Mouse (Mus musculus) hindbrain, embryonic 14.5 days (tissue): ENCODE measurements around the gene Rarb. TPM values are rescaled to one million over a fixed set of nuclear protein-coding genes. Genes with fewer than 3 reads are reported as not detected.
A peak's percentile ranks its signal among the peaks of the same experiment; 100 is the strongest.

Source experiments
- ATAC-seq: fragments of 200-750 bp; cut with Nextera tagmentation; 2 replicates; pipeline ENCODE4 v1.8.0; 2017; ENCODE audit warnings: moderate number of reproducible peaks, mild to moderate bottlenecking, moderate TSS enrichment, moderate library complexity; ENCODE audit not compliant: low FRiP score
- DNase-seq: peaks from one replicate; pipeline ENCODE4 v3.0.0-alpha.2; 2015; ENCODE audit warnings: low spot score
- H3K27ac ChIP-seq: fragments of 300-500 bp; sonication (generic); 2 replicates; pipeline ENCODE4 v1.5.1; 2014; ENCODE audit warnings: mild to moderate bottlenecking, moderate library complexity
- H3K27me3 ChIP-seq: fragments of 300-500 bp; sonication (generic); 2 replicates; pipeline ENCODE4 v1.6.1; 2014; ENCODE audit warnings: mild to moderate bottlenecking, low read length, mixed read lengths; ENCODE audit not compliant: control insufficient read depth, insufficient read depth
- H3K36me3 ChIP-seq: fragments of 300-500 bp; sonication (generic); replicated peaks from 2 replicates; pipeline ENCODE4 v1.6.1; 2014; ENCODE audit not compliant: control insufficient read depth, insufficient read depth
- H3K4me1 ChIP-seq: fragments of 300-500 bp; sonication (generic); replicated peaks from 2 replicates; pipeline ENCODE4 v1.6.1; 2014; ENCODE audit warnings: antibody characterized with exemption, low read length, mixed read lengths; ENCODE audit not compliant: control insufficient read depth, insufficient read depth
- H3K4me2 ChIP-seq: fragments of 300-500 bp; sonication (generic); replicated peaks from 2 replicates; pipeline ENCODE4 v1.6.1; 2014; ENCODE audit warnings: mild to moderate bottlenecking, moderate library complexity
- H3K4me3 ChIP-seq: fragments of 300-500 bp; sonication (generic); replicated peaks from 2 replicates; pipeline ENCODE4 v1.5.1; 2014; ENCODE audit warnings: mild to moderate bottlenecking, low read length
- H3K9ac ChIP-seq: fragments of 300-500 bp; sonication (generic); 2 replicates; pipeline ENCODE4 v1.6.1; 2014
- H3K9me3 ChIP-seq: fragments of 300-500 bp; sonication (generic); 2 replicates; pipeline ENCODE4 v1.6.1; 2016; ENCODE audit warnings: low read length; ENCODE audit not compliant: control insufficient read depth
- WGBS: fragments of 180-500 bp; shearing (Covaris S2); extraction: QIAGEN DNeasy Blood & Tissue Kit; methylation state at CpG from one replicate; pipeline ENCODE4 v1.1.7; 2014; 5-methylcytosine and 5-hydroxymethylcytosine counted together
- polyA plus RNA-seq: library from polyadenylated mRNA; unstranded; fragments of >200 nt; fragmentation: Nextera tagmentation; extraction: Ambion mirVana; gene quantifications from 2 replicates; pipeline ENCODE4 v1.2.1, GENCODE M21; 2014

Gene Rarb
- polyA plus RNA-seq, 1 experiment from 2014 or later = 28.1 TPM

- peaks cover 29% of the 10 kb centered on the region for H3K36me3 ChIP-seq
- no peaks in the 10 kb centered on the region for H3K27me3 ChIP-seq
- no peaks in the 10 kb centered on the region for H3K9me3 ChIP-seq
- H3K4me3 ChIP-seq = no peak overlapping the region
- H3K4me1 ChIP-seq = peaks cover 4% of the 10 kb centered on the region; the same call in 1 of the 2 replicates
- ATAC-seq (no peak), DNase-seq (no peak)
- 94% methylated on average over 4 of the region's 4 CpGs for WGBS
- H3K27ac ChIP-seq = no peak overlapping the region
- H3K4me2 ChIP-seq = no peak overlapping the region
- H3K9ac ChIP-seq = no peak overlapping the region
Measured at GRCm38 (mm10) chr14:16437386-16437785, 381.6 kb downstream of the Rarb start.

GRCm38 (mm10) chr14:16434396-16435171 is 384.4 kb downstream of the Rarb start:
- Histone ChIP-seq H3K27ac (no peak overlapping the region), H3K4me1 (peaks cover 4% of the 10 kb centered on the region; the same call in 1 of the 2 replicates), H3K27me3 (no peaks in the 10 kb centered on the region), H3K36me3 (peaks cover 57% of the 10 kb centered on the region), H3K9me3 (no peaks in the 10 kb centered on the region), H3K4me3 (no peak overlapping the region), H3K4me2 (no peak overlapping the region), H3K9ac (no peak overlapping the region)
- WGBS = 43% methylated on average over 3 of the region's 3 CpGs
- ATAC-seq (peak; percentile 44), DNase-seq (peak; percentile 78)

- no peak for ATAC-seq
- WGBS = 69% methylated on average over 2 of the region's 2 CpGs
- Histone ChIP-seq H3K27ac (no peak overlapping the region), H3K4me2 (no peak overlapping the region), H3K27me3 (no peaks in the 10 kb centered on the region), H3K4me1 (no peaks in the 10 kb centered on the region), H3K9ac (no peak overlapping the region), H3K4me3 (no peak overlapping the region), H3K36me3 (peaks cover 69% of the 10 kb centered on the region), H3K9me3 (no peaks in the 10 kb centered on the region)
- DNase-seq = no peak
Measured at GRCm38 (mm10) chr14:16433206-16433605, 385.8 kb downstream of the Rarb start.

- Histone ChIP-seq H3K27me3 (no peaks in the 10 kb centered on the region), H3K9me3 (no peaks in the 10 kb centered on the region), H3K36me3 (peaks cover 72% of the 10 kb centered on the region), H3K27ac (no peak overlapping the region), H3K4me1 (no peaks in the 10 kb centered on the region), H3K9ac (no peak overlapping the region), H3K4me2 (no peak overlapping the region), H3K4me3 (no peak overlapping the region)
- DNase-seq = no peak
- ATAC-seq = no peak
- WGBS = 94% methylated on average over 3 of the region's 3 CpGs
Measured at GRCm38 (mm10) chr14:16432550-16432949, 386.4 kb downstream of the Rarb start.

- no peak overlapping the region for H3K4me2 ChIP-seq
- ATAC-seq = no peak
- H3K27ac ChIP-seq = no peak overlapping the region
- H3K36me3 ChIP-seq = peaks cover 71% of the 10 kb centered on the region
- H3K4me1 ChIP-seq = no peaks in the 10 kb centered on the region
- DNase-seq = no peak
- WGBS = 67% methylated on average over 4 of the region's 4 CpGs
- H3K9ac ChIP-seq = no peak overlapping the region
- H3K9me3 ChIP-seq = no peaks in the 10 kb centered on the region
- H3K4me3 ChIP-seq = no peak overlapping the region
- no peaks in the 10 kb centered on the region for H3K27me3 ChIP-seq
Measured at GRCm38 (mm10) chr14:16431941-16432499, 386.9 kb downstream of the Rarb start.

- H3K27ac ChIP-seq = no peak overlapping the region
- no peak overlapping the region for H3K9ac ChIP-seq
- H3K4me3 ChIP-seq = no peak overlapping the region
- no peaks in the 10 kb centered on the region for H3K4me1 ChIP-seq
- no peaks in the 10 kb centered on the region for H3K27me3 ChIP-seq
- H3K36me3 ChIP-seq = peaks cover 76% of the 10 kb centered on the region
- no peak overlapping the region for H3K4me2 ChIP-seq
- DNase-seq (no peak), ATAC-seq (no peak)
- WGBS = 81% methylated on average over 4 of the region's 4 CpGs
- no peaks in the 10 kb centered on the region for H3K9me3 ChIP-seq
Measured at GRCm38 (mm10) chr14:16427569-16427968, 391.4 kb downstream of the Rarb start.

- H3K4me2 ChIP-seq = no peak overlapping the region
- H3K9ac ChIP-seq = no peak overlapping the region
- ATAC-seq (no peak), DNase-seq (no peak)
- no peak overlapping the region for H3K4me3 ChIP-seq
- WGBS = 86% methylated on average over 4 of the region's 4 CpGs
- no peaks in the 10 kb centered on the region for H3K4me1 ChIP-seq
- H3K36me3 ChIP-seq = peaks cover 62% of the 10 kb centered on the region
- H3K27ac ChIP-seq = no peak overlapping the region
- no peaks in the 10 kb centered on the region for H3K27me3 ChIP-seq
- H3K9me3 ChIP-seq = no peaks in the 10 kb centered on the region
Measured at GRCm38 (mm10) chr14:16414163-16414562, 404.8 kb downstream of the Rarb start.

GRCm38 (mm10) chr14:16405187-16405586 is 413.8 kb downstream of the Rarb start:
- Histone ChIP-seq H3K27me3 (no peaks in the 10 kb centered on the region), H3K4me3 (no peak overlapping the region), H3K36me3 (peaks cover 61% of the 10 kb centered on the region), H3K27ac (no peak overlapping the region), H3K4me2 (no peak overlapping the region), H3K4me1 (no peaks in the 10 kb centered on the region), H3K9ac (no peak overlapping the region), H3K9me3 (no peaks in the 10 kb centered on the region)
- ATAC-seq (no peak), DNase-seq (no peak)
- WGBS = 94% methylated on average over 4 of the region's 4 CpGs

- no peak for ATAC-seq
Measured at GRCm38 (mm10) chr14:16384783-16385182, 434.2 kb downstream of the Rarb start.

More at GRCm38 (mm10) chr14:16384783-16385182, 434.2 kb downstream of the Rarb start:
- no peak for DNase-seq
- H3K27ac ChIP-seq = no peak overlapping the region
- H3K9ac ChIP-seq = no peak overlapping the region
- H3K4me2 ChIP-seq = no peak overlapping the region
- H3K27me3 ChIP-seq = no peaks in the 10 kb centered on the region
- H3K9me3 ChIP-seq = no peaks in the 10 kb centered on the region
- no peak overlapping the region for H3K4me3 ChIP-seq
- H3K4me1 ChIP-seq = 0 out of 2 replicates have a peak, but pooled peaks cover 6% of the 10 kb centered on the region
- whole genome bisulfite sequencing = 63% methylated on average over 1 of the region's 1 CpGs
- H3K36me3 ChIP-seq = peaks cover 27% of the 10 kb centered on the region
